Mouse (Mus musculus) stomach, embryonic 15.5 days (tissue): Measurements from ENCODE around the gene Mettl8. TPM values are rescaled to one million over a fixed set of nuclear protein-coding genes. Genes with fewer than 3 reads are reported as not detected.

Experiments used
- ATAC-seq: fragments of 200-750 bp; cut with Nextera tagmentation; 2 replicates; pipeline ENCODE4 v1.8.0; 2017; ENCODE audit warnings: low read depth, moderate number of reproducible peaks, moderate TSS enrichment; ENCODE audit not compliant: insufficient read depth, low FRiP score
- H3K27ac ChIP-seq: fragments of 300-500 bp; sonication (generic); 2 replicates; pipeline ENCODE4 v1.5.1; 2015; ENCODE audit warnings: mild to moderate bottlenecking, inconsistent platforms
- H3K27me3 ChIP-seq: fragments of 300-500 bp; sonication (generic); replicated peaks from 2 replicates; pipeline ENCODE4 v1.6.1; 2015; ENCODE audit warnings: inconsistent platforms
- H3K36me3 ChIP-seq: fragments of 300-500 bp; sonication (generic); 2 replicates; pipeline ENCODE4 v1.6.1; 2015; ENCODE audit warnings: inconsistent platforms
- H3K4me1 ChIP-seq: fragments of 300-500 bp; sonication (generic); 2 replicates; pipeline ENCODE4 v1.6.1; 2015; ENCODE audit warnings: inconsistent platforms
- H3K4me2 ChIP-seq: fragments of 300-500 bp; sonication (generic); 2 replicates; pipeline ENCODE4 v1.6.1; 2015; ENCODE audit warnings: mild to moderate bottlenecking, inconsistent platforms
- H3K4me3 ChIP-seq: fragments of 300-500 bp; sonication (generic); replicated peaks from 2 replicates; pipeline ENCODE4 v1.5.1; 2015; ENCODE audit warnings: inconsistent platforms
- H3K9ac ChIP-seq: fragments of 300-500 bp; sonication (generic); 2 replicates; pipeline ENCODE4 v1.6.1; 2015; ENCODE audit warnings: inconsistent platforms
- H3K9me3 ChIP-seq: fragments of 300-500 bp; sonication (generic); 2 replicates; pipeline ENCODE4 v1.6.1; 2016; ENCODE audit warnings: inconsistent platforms
- WGBS: fragments of 180-500 bp; shearing (Covaris S2); methylation state at CpG from one replicate; pipeline ENCODE4 v1.1.7; 2015; 5-methylcytosine and 5-hydroxymethylcytosine counted together
- polyA plus RNA-seq: library from polyadenylated mRNA; unstranded; fragments of >200 nt; fragmentation: Nextera tagmentation; extraction: Ambion mirVana; gene quantifications from 2 replicates; pipeline ENCODE4 v1.2.1, GENCODE M21; 2015

The Mettl8 gene
- polyA plus RNA-seq, 1 experiment from 2014 or later, result 16.7 TPM

DNA sequence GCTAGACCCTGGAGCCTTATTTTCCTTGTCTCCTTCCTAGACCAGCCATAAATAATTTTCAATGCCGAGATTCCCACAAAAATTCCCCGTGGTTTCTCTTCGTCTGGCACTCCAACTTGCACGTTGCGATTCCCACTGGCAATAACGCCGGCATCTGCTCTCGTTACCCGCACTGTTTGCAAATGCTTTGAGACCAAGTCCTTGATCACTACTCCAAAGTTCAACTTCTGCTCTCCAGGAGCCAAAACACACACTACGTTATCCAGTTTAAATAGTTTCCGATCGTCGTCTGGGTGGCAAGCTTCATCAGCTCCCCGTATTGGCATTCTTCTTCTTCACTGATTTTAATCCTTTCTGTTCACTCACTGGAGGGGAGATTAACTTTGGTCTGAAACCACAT is 114.6 kb downstream of the Mettl8 start:
- no peaks in the 10 kb centered on the region for H3K4me1 ChIP-seq
- H3K36me3 ChIP-seq, result no peaks in the 10 kb centered on the region
- H3K4me2 ChIP-seq, result no peak overlapping the region
- H3K9me3 ChIP-seq, result no peaks in the 10 kb centered on the region
- H3K27ac ChIP-seq, result no peak overlapping the region
- 84% methylated on average over 14 of the region's 14 CpGs for WGBS
- no peak overlapping the region for H3K4me3 ChIP-seq
- ATAC-seq, result no peak
- H3K9ac ChIP-seq, result no peak overlapping the region
- no peaks in the 10 kb centered on the region for H3K27me3 ChIP-seq

DNA sequence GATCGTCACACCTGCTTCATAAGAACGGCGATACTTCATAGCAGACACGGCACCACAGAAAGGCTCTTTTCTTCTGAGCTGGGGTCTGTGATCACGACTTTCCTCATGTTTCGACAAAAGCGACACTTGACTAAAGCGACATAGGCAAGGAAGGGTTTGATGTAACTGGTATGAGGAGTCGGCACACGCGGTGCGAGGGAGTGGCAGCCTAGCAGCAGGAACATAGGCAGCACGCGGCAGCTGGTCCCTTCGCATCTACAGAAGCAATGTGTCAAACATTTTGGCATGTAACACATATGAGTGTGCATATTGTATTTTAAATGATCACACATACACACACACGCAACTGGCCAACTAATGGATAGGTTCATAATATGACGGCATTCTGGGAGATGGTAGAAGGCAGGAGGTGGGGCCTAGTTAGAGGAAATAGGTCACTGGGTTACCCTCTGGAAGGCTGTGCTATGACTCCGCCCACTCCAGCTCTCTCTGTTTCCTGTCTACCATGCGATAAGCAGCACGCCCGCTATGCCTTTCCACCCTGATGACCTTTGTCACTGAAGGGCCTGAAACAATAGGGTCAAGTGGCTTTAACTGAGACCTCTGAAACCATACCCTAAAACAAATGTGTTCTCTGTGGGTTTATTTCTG is 116.4 kb downstream of the Mettl8 start:
- Histone ChIP-seq H3K4me2 (no peak overlapping the region), H3K9ac (no peak overlapping the region), H3K4me3 (no peak overlapping the region), H3K36me3 (no peaks in the 10 kb centered on the region), H3K4me1 (no peaks in the 10 kb centered on the region), H3K27ac (no peak overlapping the region), H3K9me3 (no peaks in the 10 kb centered on the region), H3K27me3 (no peaks in the 10 kb centered on the region)
- ATAC-seq, result no peak; the same call in 1 of the 2 replicates
- WGBS, result 80% methylated on average over 21 of the region's 21 CpGs

DNA sequence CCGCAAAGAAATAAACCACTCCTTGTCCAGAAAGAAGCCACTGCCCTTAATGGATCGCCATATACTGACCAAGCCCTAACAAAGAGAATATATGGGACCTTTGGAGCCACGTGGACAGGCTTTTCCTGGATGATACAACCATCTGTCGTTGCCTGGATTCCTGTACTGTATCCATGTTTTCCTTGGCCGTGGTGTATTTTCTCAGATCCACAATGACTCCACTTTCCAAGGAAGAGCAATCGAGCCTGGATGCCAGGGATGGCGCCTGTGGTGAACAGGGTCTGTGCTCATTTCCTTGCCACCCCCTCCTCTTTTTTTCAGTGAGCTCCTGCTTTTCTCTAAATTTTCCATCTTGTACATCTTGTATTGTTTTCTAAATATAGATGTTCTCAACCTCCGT is 120.6 kb downstream of the Mettl8 start:
- no peaks in the 10 kb centered on the region for H3K4me1 ChIP-seq
- no peak overlapping the region for H3K4me2 ChIP-seq
- H3K9ac ChIP-seq, result no peak overlapping the region
- H3K27me3 ChIP-seq, result no peaks in the 10 kb centered on the region
- H3K9me3 ChIP-seq, result no peaks in the 10 kb centered on the region
- H3K36me3 ChIP-seq, result no peaks in the 10 kb centered on the region
- 75% methylated on average over 8 of the region's 8 CpGs for WGBS
- no peak overlapping the region for H3K27ac ChIP-seq
- no peak overlapping the region for H3K4me3 ChIP-seq
- ATAC-seq, result no peak

DNA sequence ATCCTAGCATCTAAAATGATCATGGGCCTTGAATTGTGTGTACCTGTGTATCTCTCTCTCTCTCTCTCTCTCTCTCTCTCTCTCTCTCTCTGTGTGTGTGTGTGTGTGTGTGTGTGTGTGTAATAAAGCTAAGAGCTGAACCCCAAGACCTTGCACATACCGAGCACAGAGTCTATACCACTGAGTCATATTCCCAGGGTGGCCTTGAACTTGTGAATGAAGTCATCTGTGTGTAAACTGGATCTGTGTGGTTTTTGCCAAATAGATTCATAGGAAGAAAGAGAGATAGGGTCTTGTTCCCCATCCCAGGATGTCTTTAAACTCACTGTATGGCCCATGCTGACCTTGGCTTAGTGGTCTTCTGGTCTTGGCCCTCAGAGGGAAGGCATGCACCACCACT is 121.9 kb downstream of the Mettl8 start:
- Histone ChIP-seq H3K9ac (no peak overlapping the region), H3K4me2 (no peak overlapping the region), H3K4me1 (no peaks in the 10 kb centered on the region), H3K36me3 (no peaks in the 10 kb centered on the region), H3K9me3 (no peaks in the 10 kb centered on the region), H3K4me3 (no peak overlapping the region), H3K27me3 (no peaks in the 10 kb centered on the region), H3K27ac (no peak overlapping the region)
- WGBS, result 88% methylated on average over 1 of the region's 1 CpGs
- no peak for ATAC-seq

DNA sequence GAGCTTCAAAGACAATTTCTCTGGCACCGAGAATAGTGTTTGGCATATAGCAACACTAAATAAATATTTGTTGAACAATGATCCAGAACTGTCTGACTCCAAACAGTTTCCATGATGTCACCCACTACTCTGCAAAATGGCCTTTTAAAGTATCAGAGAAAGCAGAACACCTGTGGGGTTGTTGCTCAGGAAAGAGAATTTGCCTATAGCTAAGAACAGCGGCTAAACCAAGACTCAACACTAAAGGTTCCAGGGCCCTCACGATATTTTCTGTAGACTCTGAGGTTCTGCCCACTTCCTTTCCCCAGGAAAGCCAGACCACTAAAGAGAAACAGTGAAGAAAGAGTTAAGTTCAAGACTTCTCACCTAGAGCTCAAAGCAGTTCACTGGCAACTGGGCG is 122.4 kb downstream of the Mettl8 start:
- H3K9ac ChIP-seq, result no peak overlapping the region
- no peak overlapping the region for H3K4me3 ChIP-seq
- no peak overlapping the region for H3K4me2 ChIP-seq
- H3K9me3 ChIP-seq, result no peaks in the 10 kb centered on the region
- no peaks in the 10 kb centered on the region for H3K27me3 ChIP-seq
- H3K36me3 ChIP-seq, result no peaks in the 10 kb centered on the region
- no peaks in the 10 kb centered on the region for H3K4me1 ChIP-seq
- no peak overlapping the region for H3K27ac ChIP-seq
- WGBS, result 75% methylated on average over 4 of the region's 4 CpGs
- no peak for ATAC-seq

DNA sequence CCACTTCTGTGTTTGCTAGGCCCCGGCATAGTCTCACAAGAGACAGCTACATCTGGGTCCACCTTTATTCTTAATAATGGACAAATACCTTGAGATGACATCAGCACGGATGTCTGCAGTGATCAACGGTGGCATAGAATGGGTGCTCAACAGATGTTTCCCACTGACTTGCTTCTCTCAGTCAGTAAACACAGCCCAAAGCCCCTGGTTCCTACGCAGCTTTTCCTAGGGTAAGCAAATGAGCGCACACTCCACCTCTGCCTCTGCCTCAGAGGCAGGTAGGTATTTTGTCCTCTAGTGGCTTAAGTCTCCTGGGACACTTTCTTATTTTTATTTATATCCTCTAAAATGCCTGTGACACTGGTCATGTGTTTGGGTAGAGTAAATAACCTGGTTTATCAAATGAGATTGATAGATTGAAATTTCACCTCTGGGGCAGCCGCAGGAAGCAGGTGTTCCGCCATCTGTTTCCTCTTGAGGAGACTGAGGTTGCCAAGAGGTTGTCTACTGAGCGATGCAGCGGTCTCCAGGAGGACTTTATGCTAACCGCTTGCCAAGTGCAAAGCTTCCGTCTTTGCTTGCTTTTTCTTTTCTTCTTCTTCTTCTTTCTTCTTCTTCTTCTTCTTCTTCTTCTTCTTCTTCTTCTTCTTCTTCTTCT is 124.6 kb downstream of the Mettl8 start:
- Histone ChIP-seq H3K27ac (no peak overlapping the region), H3K4me1 (no peaks in the 10 kb centered on the region), H3K4me3 (no peak overlapping the region), H3K27me3 (no peaks in the 10 kb centered on the region), H3K36me3 (no peaks in the 10 kb centered on the region), H3K4me2 (no peak overlapping the region), H3K9me3 (no peaks in the 10 kb centered on the region), H3K9ac (no peak overlapping the region)
- 76% methylated on average over 11 of the region's 11 CpGs for WGBS
- ATAC-seq, result no peak

DNA sequence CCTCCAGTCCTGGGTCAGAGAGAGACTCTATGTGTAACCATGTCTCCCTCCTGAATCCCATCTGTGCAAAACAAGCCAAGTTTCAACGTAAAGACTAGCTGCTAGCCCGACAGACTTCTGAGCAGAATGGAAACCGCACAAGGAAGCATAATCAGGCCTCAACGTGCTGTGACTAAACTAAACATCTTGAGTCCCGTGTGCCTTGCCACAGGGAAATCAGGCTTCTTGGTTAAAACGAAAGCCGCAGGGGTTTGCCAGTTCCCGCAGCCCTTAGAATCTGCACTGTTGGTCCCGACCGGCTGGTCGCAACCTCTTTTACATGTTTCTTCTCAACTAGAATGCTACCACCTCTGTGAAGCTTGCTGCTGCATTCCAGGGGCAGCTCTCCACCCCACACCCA is 125.7 kb downstream of the Mettl8 start:
- Histone ChIP-seq H3K4me3 (no peak overlapping the region), H3K9ac (no peak overlapping the region), H3K27me3 (no peaks in the 10 kb centered on the region), H3K27ac (no peak overlapping the region), H3K4me1 (no peaks in the 10 kb centered on the region), H3K36me3 (no peaks in the 10 kb centered on the region), H3K4me2 (no peak overlapping the region), H3K9me3 (no peaks in the 10 kb centered on the region)
- no peak for ATAC-seq
- 84% methylated on average over 11 of the region's 11 CpGs for WGBS

DNA sequence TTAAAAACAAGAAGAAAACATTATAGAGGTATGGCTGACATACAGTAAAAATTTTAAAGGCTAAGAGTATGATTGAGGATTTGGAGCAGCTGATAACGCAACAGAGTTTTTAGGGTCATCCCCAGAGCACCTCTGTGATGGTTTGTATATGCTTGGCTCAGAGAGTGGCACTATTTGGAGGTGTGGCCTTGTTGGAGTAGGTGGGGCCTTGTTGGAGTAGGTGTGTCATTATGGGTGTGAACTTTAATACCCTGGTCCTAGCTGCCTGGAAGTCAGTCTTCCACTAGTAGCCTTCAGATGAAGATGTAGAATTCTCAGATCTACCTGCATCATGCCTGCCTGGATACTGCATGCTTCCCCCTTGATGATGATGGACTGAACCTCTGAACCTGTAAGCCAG is 131.3 kb downstream of the Mettl8 start:
- Histone ChIP-seq H3K36me3 (no peaks in the 10 kb centered on the region), H3K4me1 (0 out of 2 replicates have a peak, but pooled peaks cover 4% of the 10 kb centered on the region), H3K4me3 (no peak overlapping the region), H3K9ac (no peak overlapping the region), H3K27me3 (no peaks in the 10 kb centered on the region), H3K27ac (no peak overlapping the region), H3K9me3 (no peaks in the 10 kb centered on the region), H3K4me2 (no peak overlapping the region)
- ATAC-seq, result no peak
- WGBS, result 87% methylated on average over 1 of the region's 1 CpGs

DNA sequence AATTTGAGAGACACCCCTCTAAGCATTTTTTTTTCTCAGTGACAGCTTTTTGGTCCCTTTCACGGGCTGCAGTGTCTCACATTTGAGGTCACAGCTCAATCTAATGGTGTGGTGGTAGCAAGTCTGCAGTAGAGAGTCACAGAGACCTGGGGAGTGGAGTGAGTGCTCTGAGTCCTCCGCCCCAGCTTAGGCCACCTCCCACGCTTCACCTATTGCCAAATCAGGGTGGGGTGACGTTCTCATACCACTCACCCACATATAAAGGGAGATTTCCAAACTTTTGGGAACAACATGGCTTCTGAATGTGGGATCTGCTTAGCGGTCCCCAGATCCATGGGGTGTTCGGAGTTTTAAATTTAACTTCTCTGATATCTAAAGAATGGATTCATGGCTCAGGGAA is 132.6 kb downstream of the Mettl8 start:
- H3K9ac ChIP-seq, result no peak overlapping the region
- no peak for ATAC-seq
- H3K4me3 ChIP-seq, result no peak overlapping the region
- H3K36me3 ChIP-seq, result no peaks in the 10 kb centered on the region
- no peak overlapping the region; the same call in 1 of the 2 replicates for H3K4me2 ChIP-seq
- H3K27me3 ChIP-seq, result no peaks in the 10 kb centered on the region
- H3K4me1 ChIP-seq, result 0 out of 2 replicates have a peak, but pooled peaks cover 4% of the 10 kb centered on the region
- no peak overlapping the region for H3K27ac ChIP-seq
- 65% methylated on average over 6 of the region's 6 CpGs for WGBS
- H3K9me3 ChIP-seq, result no peaks in the 10 kb centered on the region

DNA sequence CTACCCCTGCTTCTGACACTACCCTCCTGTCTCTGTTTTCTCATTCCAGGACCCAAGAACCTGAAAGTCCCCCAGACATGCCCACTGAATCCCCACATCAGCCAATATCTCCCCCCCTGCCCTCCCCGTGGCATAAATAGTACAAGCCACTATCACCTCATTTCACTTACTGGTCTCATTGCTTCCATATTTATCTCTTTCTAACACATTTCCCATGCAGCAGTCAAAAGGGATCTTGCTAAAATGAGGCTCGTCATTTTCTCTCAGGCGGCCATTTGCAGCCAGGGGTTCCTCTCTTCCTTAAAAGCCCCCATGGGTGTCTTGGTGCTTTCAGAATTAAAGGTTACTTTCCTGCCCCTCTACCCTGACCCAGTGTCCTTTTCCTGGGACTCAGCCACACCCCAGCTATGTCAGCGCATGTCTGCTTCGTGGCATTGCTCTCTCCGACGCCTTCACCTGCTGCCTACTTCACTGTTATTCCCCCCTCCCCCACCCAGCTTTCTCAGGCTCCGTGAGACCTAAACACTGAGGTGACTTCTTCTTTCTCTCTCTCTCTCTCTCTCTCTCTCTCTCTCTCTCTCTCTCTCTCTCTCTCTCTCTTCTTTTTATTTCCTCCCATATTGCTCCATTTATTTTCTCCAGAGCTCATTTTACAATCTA is 134.3 kb downstream of the Mettl8 start:
- no peak for ATAC-seq
- no peaks in the 10 kb centered on the region for H3K36me3 ChIP-seq
- H3K27ac ChIP-seq, result no peak overlapping the region
- H3K4me2 ChIP-seq, result no peak overlapping the region
- 0 out of 2 replicates have a peak, but pooled peaks cover 4% of the 10 kb centered on the region for H3K4me1 ChIP-seq
- no peaks in the 10 kb centered on the region for H3K27me3 ChIP-seq
- no peak overlapping the region for H3K4me3 ChIP-seq
- 42% methylated on average over 8 of the region's 8 CpGs for WGBS
- no peaks in the 10 kb centered on the region for H3K9me3 ChIP-seq
- no peak overlapping the region for H3K9ac ChIP-seq

DNA sequence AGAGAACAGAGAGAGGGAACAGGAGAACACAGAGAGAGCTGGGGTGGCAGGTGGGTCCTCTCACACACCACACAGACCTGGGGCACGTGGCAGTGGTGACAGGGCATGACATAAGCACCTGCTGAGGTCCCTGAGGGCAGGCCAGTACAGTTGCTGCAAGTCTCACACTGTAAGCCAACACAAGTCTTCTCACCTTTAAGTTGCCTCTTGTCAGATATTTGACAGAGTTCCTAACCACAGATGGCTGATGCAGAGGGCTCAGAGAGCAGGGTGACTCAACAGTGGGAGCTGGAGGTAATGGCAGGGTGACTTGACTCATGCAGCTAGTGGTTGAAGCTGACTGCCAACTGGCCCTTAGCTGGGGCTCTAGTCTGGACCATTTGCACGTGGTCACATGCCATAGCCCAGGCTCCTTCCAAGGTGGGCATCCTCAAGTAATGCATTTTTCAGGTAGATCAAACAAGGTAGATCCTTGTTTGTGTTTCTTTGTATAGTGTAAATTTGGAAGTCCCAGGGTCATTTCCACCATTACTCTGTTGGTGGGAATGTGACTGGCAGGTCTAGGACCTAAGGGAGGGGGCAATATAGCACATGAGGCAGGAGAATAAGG is 135.4 kb downstream of the Mettl8 start:
- Histone ChIP-seq H3K4me1 (0 out of 2 replicates have a peak, but pooled peaks cover 4% of the 10 kb centered on the region), H3K36me3 (no peaks in the 10 kb centered on the region), H3K9ac (no peak overlapping the region), H3K27me3 (no peaks in the 10 kb centered on the region), H3K4me3 (no peak overlapping the region), H3K27ac (no peak overlapping the region), H3K4me2 (no peak overlapping the region), H3K9me3 (no peaks in the 10 kb centered on the region)
- 62% methylated on average over 2 of the region's 2 CpGs for WGBS
- ATAC-seq, result peak; percentile 50; the same call in 1 of the 2 replicates

DNA sequence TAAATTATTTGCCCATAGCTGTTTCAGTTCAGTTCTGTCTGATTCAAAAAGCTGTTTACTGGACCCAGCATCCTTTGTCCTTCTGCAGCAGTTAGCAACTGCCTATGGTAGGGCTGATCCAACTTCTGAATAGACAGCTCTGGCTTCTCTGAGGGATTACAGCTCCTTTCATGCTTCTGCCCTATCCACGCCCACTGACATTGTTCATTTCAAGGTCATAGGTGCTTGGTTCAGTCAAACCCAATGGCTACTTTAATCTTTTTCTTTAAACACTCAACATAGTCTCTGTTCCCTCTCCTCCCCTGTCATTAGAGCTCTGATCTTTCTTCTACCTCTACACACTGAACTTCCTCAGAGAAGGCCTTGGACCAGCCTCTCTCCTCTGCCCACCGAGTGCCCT is 136.9 kb downstream of the Mettl8 start:
- Histone ChIP-seq H3K4me2 (no peak overlapping the region), H3K36me3 (no peaks in the 10 kb centered on the region), H3K27ac (no peak overlapping the region), H3K4me3 (no peak overlapping the region), H3K9ac (no peak overlapping the region), H3K27me3 (no peaks in the 10 kb centered on the region), H3K4me1 (0 out of 2 replicates have a peak, but pooled peaks cover 4% of the 10 kb centered on the region), H3K9me3 (no peaks in the 10 kb centered on the region)
- no peak for ATAC-seq
- WGBS, result 80% methylated on average over 2 of the region's 2 CpGs
